Mouse (Mus musculus) myocyte (in vitro differentiated cells): ENCODE results near the gene Fasn.

Experiments
- CEBPB ChIP-seq: IDR thresholded peaks from 2 replicates; pipeline ENCODE4 v1.6.1; 2011; ENCODE audit warnings: mild to moderate bottlenecking, moderate library complexity; ENCODE audit not compliant: poor library complexity, insufficient read depth, severe bottlenecking
- E2F4 ChIP-seq: IDR thresholded peaks from one replicate; pipeline ENCODE4 v1.6.1; 2011; ENCODE audit warnings: mild to moderate bottlenecking, control low read depth, moderate library complexity; ENCODE audit not compliant: insufficient read depth
- MAX ChIP-seq: IDR thresholded peaks from one replicate; pipeline ENCODE4 v1.6.1; 2011; ENCODE audit warnings: low read depth, mild to moderate bottlenecking, control low read depth
- MYOD1 ChIP-seq, 3 experiments: IDR thresholded peaks; one replicate each; pipeline ENCODE4 v1.6.1; 2011; ENCODE audit warnings: control low read depth in 2 of 3, low read depth in 2 of 3, mild to moderate bottlenecking in 2 of 3, moderate library complexity in 1 of 3; ENCODE audit not compliant: insufficient read length in 2 of 3, control insufficient read depth in 1 of 3
- MYOG ChIP-seq, 3 experiments: IDR thresholded peaks; one replicate each; pipeline ENCODE4 v1.6.1; 2011; ENCODE audit warnings: control low read depth in 2 of 3, low read depth in 2 of 3, mild to moderate bottlenecking in 2 of 3; ENCODE audit not compliant: insufficient read length in 2 of 3, control insufficient read depth in 1 of 3, insufficient read depth in 1 of 3
- POLR2A ChIP-seq: IDR thresholded peaks from one replicate; pipeline ENCODE4 v1.6.1; 2011; ENCODE audit warnings: low read depth, mild to moderate bottlenecking, control low read depth, moderate library complexity; ENCODE audit not compliant: insufficient read length
- POLR2AphosphoS2 ChIP-seq: IDR thresholded peaks from one replicate; pipeline ENCODE4 v1.6.1; 2011; ENCODE audit warnings: low read depth, control low read depth; ENCODE audit not compliant: insufficient read length
- REST ChIP-seq: IDR thresholded peaks from one replicate; pipeline ENCODE4 v1.6.1; 2011; ENCODE audit warnings: mild to moderate bottlenecking, control low read depth, moderate library complexity; ENCODE audit not compliant: insufficient read depth, insufficient read length
- SRF ChIP-seq: IDR thresholded peaks from one replicate; pipeline ENCODE4 v1.6.1; 2011; ENCODE audit warnings: low read depth; ENCODE audit not compliant: control insufficient read depth, insufficient read length
- TCF12 ChIP-seq: IDR thresholded peaks from one replicate; pipeline ENCODE4 v1.6.1; 2011; ENCODE audit warnings: mild to moderate bottlenecking, control low read depth; ENCODE audit not compliant: poor library complexity, insufficient read depth, severe bottlenecking
- TCF3 ChIP-seq: IDR thresholded peaks from one replicate; pipeline ENCODE4 v1.6.1; 2011; ENCODE audit warnings: low read depth, control low read depth; ENCODE audit not compliant: insufficient read length
- USF1 ChIP-seq: IDR thresholded peaks from one replicate; pipeline ENCODE4 v1.6.1; 2011; ENCODE audit warnings: low read depth, mild to moderate bottlenecking, control low read depth, moderate library complexity

GRCm38 (mm10) chr11:120784064-120784791 is 40.1 kb downstream of the Fasn start, which contains the start of the genes Rfng and Gps1:
- no peak for TF ChIP-seq SRF
- peak; percentile 70 for TF ChIP-seq POLR2A
- TF ChIP-seq MYOG (IDR thresholded peaks at IDR 0.05; ENCODE audit: control insufficient read depth in 1 of 3, insufficient read depth in 1 of 3, insufficient read length in 2 of 3, low read depth in 2 of 3): no peak
- TF ChIP-seq USF1: no peak
- peak; percentile 2 for TF ChIP-seq POLR2AphosphoS2
- TF ChIP-seq TCF3: no peak
- TF ChIP-seq MYOD1 (IDR thresholded peaks at IDR 0.05; ENCODE audit: control insufficient read depth in 1 of 3, insufficient read length in 2 of 3, low read depth in 2 of 3): no peak
- no peak for TF ChIP-seq MAX
- TF ChIP-seq TCF12: no peak
- no peak for TF ChIP-seq E2F4
- no peak for TF ChIP-seq CEBPB
- no peak for TF ChIP-seq REST
